Mouse (Mus musculus) C2C12 (cell line): Measurements from ENCODE around the gene Ercc6.

ENCODE experiments used
- CEBPB ChIP-seq: IDR thresholded peaks from one replicate; pipeline ENCODE4 v1.6.1; 2011; ENCODE audit warnings: low read depth, mild to moderate bottlenecking, control low read depth, moderate library complexity
- CTCF ChIP-seq: IDR thresholded peaks from one replicate; pipeline ENCODE4 v1.5.1; 2011; ENCODE audit not compliant: control insufficient read depth, insufficient read depth, insufficient read length
- MYOG ChIP-seq: IDR thresholded peaks from one replicate; pipeline ENCODE4 v1.6.1; 2011; ENCODE audit not compliant: control insufficient read depth, insufficient read length; ENCODE audit errors: extremely low read depth
- USF1 ChIP-seq: IDR thresholded peaks from one replicate; pipeline ENCODE4 v1.6.1; 2011; ENCODE audit warnings: low read depth, mild to moderate bottlenecking, control low read depth, moderate library complexity

DNA sequence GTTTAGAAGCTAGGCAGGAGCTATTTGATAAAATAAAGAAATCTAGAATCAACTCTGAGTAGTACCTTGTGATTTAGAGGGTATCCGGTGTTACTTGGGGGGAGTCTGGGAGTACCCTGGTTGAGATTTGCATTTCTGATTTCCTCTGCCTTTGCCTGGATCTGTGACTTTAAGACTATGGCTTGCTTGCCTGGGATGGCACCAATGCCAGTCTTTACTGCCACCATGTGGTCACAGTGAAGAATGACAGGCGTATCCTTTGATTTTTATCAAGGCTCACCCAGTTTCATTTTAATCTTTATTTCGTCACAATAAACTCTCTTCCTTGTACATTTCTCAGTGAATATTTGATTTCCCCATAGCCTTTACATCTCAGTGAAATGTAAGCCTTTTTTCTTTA, 31.3 kb upstream of the Ercc6 start:
- peak; percentile 31 for TF ChIP-seq CTCF
- TF ChIP-seq CEBPB, result no peak
- TF ChIP-seq MYOG, result no peak
- TF ChIP-seq USF1, result peak; percentile 2
